In the genomic region with DNA sequence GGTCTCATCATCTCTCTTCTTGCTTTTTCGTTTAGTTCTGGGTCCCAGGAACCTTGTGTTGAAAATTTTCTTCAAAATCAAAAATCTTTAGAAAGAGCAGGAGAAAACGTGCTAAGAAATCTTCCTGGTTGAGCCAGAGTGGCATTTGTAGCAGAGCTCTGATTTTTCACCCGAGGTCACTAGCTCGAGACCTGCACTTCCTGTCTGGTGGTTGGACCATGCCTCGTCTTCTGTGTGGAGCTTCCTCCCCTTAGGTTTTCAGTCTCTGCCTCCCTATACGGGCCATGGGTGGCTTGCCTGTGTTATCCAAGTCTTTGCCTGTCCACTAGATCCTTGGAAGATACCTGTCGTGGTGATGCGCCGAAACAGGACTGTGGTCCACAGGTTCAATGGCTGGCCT, we compare ENCODE assay signal across 10 mouse cellular contexts. TPM values are rescaled to one million over a fixed set of nuclear protein-coding genes. Genes with fewer than 3 reads are reported as not detected.
DNase-seq lines count a peak whose midpoint lies in the region; ATAC-seq and TF ChIP-seq lines count a peak whose summit lies in the region.
"Had no signal": no experiment of that assay in that cellular context is flagged by ENCODE, and none has a peak within 500 bp of the region (broad histone marks: within the 10 kb centered on the region; RNA-seq: fewer than 3 reads in every experiment).

No protein-coding gene starts in this region.

- peaks cover 55% of the 10 kb centered on the region for H3K4me1 ChIP-seq in heart, embryonic 12.5 days (replicated peaks)
- peaks cover 28 to 68% of the 10 kb centered on the region in 2 experiments for H3K4me1 ChIP-seq in CH12.LX (ENCODE audit: control insufficient read depth in 1 of 2, insufficient read depth in 2 of 2)
- peaks cover 27% of the 10 kb centered on the region for H3K4me1 ChIP-seq in hindbrain, embryonic 12.5 days
- peaks cover 77% of the 10 kb centered on the region for H3K4me1 ChIP-seq in megakaryocyte, embryonic 14.5 days

- no peak for TF ChIP-seq CTCF in CH12.LX (conservative IDR thresholded peaks at IDR 0.05 in 1 of 2, IDR thresholded peaks at IDR 0.05 in 1 of 2; ENCODE audit: low read depth in 2 of 2, low read length in 2 of 2)

- H3K27me3 ChIP-seq in heart, embryonic 12.5 days (replicated peaks): no peaks in the 10 kb centered on the region
- no peaks in the 10 kb centered on the region for H3K27me3 ChIP-seq in CH12.LX (replicated peaks)
- H3K27me3 ChIP-seq in hindbrain, embryonic 12.5 days: no peaks in the 10 kb centered on the region
- H3K27me3 ChIP-seq in megakaryocyte, embryonic 14.5 days (replicated peaks): peaks cover 9% of the 10 kb centered on the region

- TF ChIP-seq POLR2A in CH12.LX (IDR thresholded peaks at IDR 0.05; ENCODE audit: low read depth, low read length): no peak

- H3K79me2 ChIP-seq in CH12.LX (replicated peaks; ENCODE audit: control insufficient read depth, extremely low read depth, insufficient read depth, poor library complexity, severe bottlenecking): peaks cover 4% of the 10 kb centered on the region; the same call in 1 of the 2 replicates

- H3K4me3 ChIP-seq in heart, embryonic 12.5 days: peak overlapping the region; percentile 82; the same call in 1 of the 2 replicates
- H3K4me3 ChIP-seq in CH12.LX (replicated peaks in 1 of 3; ENCODE audit: low read depth in 2 of 3, low read length in 2 of 3, poor library complexity in 1 of 3): peak overlapping the region in 2 of 3 experiments; percentile 91 to 95
- no peak overlapping the region for H3K4me3 ChIP-seq in hindbrain, embryonic 12.5 days
- H3K4me3 ChIP-seq in megakaryocyte, embryonic 14.5 days (replicated peaks): peak overlapping the region; percentile 43

- no peak for DNase-seq in heart, adult 8-10 months (ENCODE audit: low spot score)
- peak; percentile 37 for DNase-seq in CH12.LX (ENCODE audit: extremely low read depth)
- DNase-seq in left cerebral cortex, adult 11 months (ENCODE audit: low spot score): no peak
- no peak for DNase-seq in testis, postnatal 14 days (ENCODE audit: low spot score)
- DNase-seq: thymus, adult 2 months had no signal

- H3K27ac ChIP-seq in heart, embryonic 12.5 days (ENCODE audit: poor library complexity, severe bottlenecking): no peak overlapping the region
- H3K27ac ChIP-seq in CH12.LX (ENCODE audit: insufficient read depth, low read depth): no peak overlapping the region
- no peak overlapping the region for H3K27ac ChIP-seq in hindbrain, embryonic 12.5 days

- H3K9ac ChIP-seq in heart, embryonic 12.5 days: peak overlapping the region; percentile 94; the same call in 1 of the 2 replicates
- H3K9ac ChIP-seq in CH12.LX (ENCODE audit: insufficient read depth, low read depth): peak overlapping the region; percentile 2; the same call in 1 of the 2 replicates
- no peak overlapping the region for H3K9ac ChIP-seq in hindbrain, embryonic 12.5 days

- in situ Hi-C loops in CH12.LX (cut with MboI; ENCODE audit: low pct_ligation_motif_present, low pct_unique_long_range_greater_than_20kb, low sequenced_read_pairs): no loop called here

- TF ChIP-seq EP300 in CH12.LX (IDR thresholded peaks at IDR 0.05; ENCODE audit: low read length): peak; percentile 18; the same call in 1 of the 2 replicates

- WGBS in heart, embryonic 12.5 days: 70% methylated on average over 9 of the region's 9 CpGs
- 73% methylated on average over 9 of the region's 9 CpGs for WGBS in hindbrain, embryonic 12.5 days

- ATAC-seq in heart, embryonic 12.5 days (ENCODE audit: insufficient number of reproducible peaks, low FRiP score): no peak
- ATAC-seq in hindbrain, embryonic 12.5 days (ENCODE audit: low FRiP score): no peak
- no peak for ATAC-seq in megakaryocyte-erythroid progenitor cell, adult 5-6 weeks (replicated peaks; ENCODE audit: low FRiP score, low TSS enrichment, poor library complexity, severe bottlenecking)

- H3K4me2 ChIP-seq in heart, embryonic 12.5 days: peak overlapping the region; percentile 90
- H3K4me2 ChIP-seq in CH12.LX (ENCODE audit: insufficient read depth, low read depth, poor library complexity, severe bottlenecking): peak overlapping the region; percentile 72; the same call in 1 of the 2 replicates
- H3K4me2 ChIP-seq in hindbrain, embryonic 12.5 days (replicated peaks): peak overlapping the region; percentile 84

- no peaks in the 10 kb centered on the region for H3K9me3 ChIP-seq in heart, embryonic 12.5 days (replicated peaks)
- H3K9me3 ChIP-seq in CH12.LX (replicated peaks; ENCODE audit: low read length): no peaks in the 10 kb centered on the region
- no peaks in the 10 kb centered on the region for H3K9me3 ChIP-seq in hindbrain, embryonic 12.5 days (replicated peaks)
- H3K9me3 ChIP-seq in megakaryocyte, embryonic 14.5 days: no peaks in the 10 kb centered on the region
- H3K9me3 ChIP-seq: G1E had no signal

- no peak for TF ChIP-seq RAD21 in CH12.LX (IDR thresholded peaks at IDR 0.05; ENCODE audit: low read depth, low read length)

- dilution Hi-C loops in CH12.LX (cut with MboI; ENCODE audit: extremely low pct_ligation_motif_present, extremely low pct_unique_long_range_greater_than_20kb, low sequenced_read_pairs): no loop called here

- H3K36me3 ChIP-seq in heart, embryonic 12.5 days: peaks cover 4% of the 10 kb centered on the region
- peaks cover 0 to 19% of the 10 kb centered on the region in 2 experiments for H3K36me3 ChIP-seq in CH12.LX (replicated peaks in 1 of 2; ENCODE audit: control insufficient read depth in 1 of 2, insufficient read depth in 1 of 2, low read length in 1 of 2)
- no peaks in the 10 kb centered on the region for H3K36me3 ChIP-seq in hindbrain, embryonic 12.5 days
- peaks cover 14% of the 10 kb centered on the region for H3K36me3 ChIP-seq in megakaryocyte, embryonic 14.5 days (replicated peaks; ENCODE audit: low read length)

TF ChIP-seq in CH12.LX, 34 proteins besides CTCF, POLR2A, EP300 and RAD21 (continues in another document):
- TF ChIP-seq RCOR1 (conservative IDR thresholded peaks at IDR 0.05; ENCODE audit: low read depth, low read length) (no peak), MEF2A (IDR thresholded peaks at IDR 0.05; ENCODE audit: borderline replicate concordance, low read depth, low read length) (0 out of 2 replicates have a peak, but pooled peaks have one; percentile 15), HCFC1 (IDR thresholded peaks at IDR 0.05; ENCODE audit: low read depth, low read length) (no peak), NELFE (IDR thresholded peaks at IDR 0.05; ENCODE audit: low read depth, low read length) (no peak), ZNF384 (IDR thresholded peaks at IDR 0.05; ENCODE audit: low read depth, low read length) (no peak), IRF4 (IDR thresholded peaks at IDR 0.05; ENCODE audit: low read depth, low read length) (no peak), MAZ (IDR thresholded peaks at IDR 0.05; ENCODE audit: low read depth, low read length) (no peak), KAT2A (IDR thresholded peaks at IDR 0.05; ENCODE audit: insufficient replicate concordance, low read length) (no peak), ZC3H11A (IDR thresholded peaks at IDR 0.05; ENCODE audit: low read depth, low read length) (no peak)

RNA-seq across cellular contexts. Expression of a gene that starts 2.1 kb away (rescaled TPM):
- polyA plus RNA-seq in heart, embryonic 12.5 days (2016; fragmentation: Nextera tagmentation; extraction: Ambion mirVana): 7.8 and 8.4 TPM in 2 replicates
- total RNA-seq in heart, adult 8-10 months (2022): 10 to 100 TPM; 26.3 to 31.5 (median 29.1) TPM
- 2.5 and 2.7 TPM in 2 replicates for total RNA-seq in CH12.LX (2012; rRNA removed)
- 1.8 and 1.9 TPM in 2 replicates for total RNA-seq in CH12.LX (2014; rRNA removed)
- 4.6 and 5.4 TPM in 2 replicates for polyA plus RNA-seq in CH12.LX (2012; ENCODE audit: insufficient read length, low read depth)
- polyA plus RNA-seq in hindbrain, embryonic 12.5 days (2016; fragmentation: Nextera tagmentation; extraction: Ambion mirVana): 6.1 and 6.9 TPM in 2 replicates
- 7.7 and 9.2 TPM in 2 replicates for polyA plus RNA-seq in megakaryocyte, embryonic 14.5 days (2012; ENCODE audit: insufficient read depth, low replicate concordance)
- 10.4 and 18.1 TPM in 2 replicates for total RNA-seq in megakaryocyte-erythroid progenitor cell, adult 5-6 weeks (2014; fragmentation: Nextera tagmentation)
- 4.3 and 11.3 TPM in 2 replicates for total RNA-seq in megakaryocyte-erythroid progenitor cell, adult 5-6 weeks (2017)

RNA-seq across cellular contexts. Expression of a gene that starts 20.4 kb away (rescaled TPM):
- polyA plus RNA-seq in heart, embryonic 12.5 days (2016; fragmentation: Nextera tagmentation; extraction: Ambion mirVana): 26.6 and 27.7 TPM in 2 replicates
- total RNA-seq in heart, adult 8-10 months (2022): 1 to 10 TPM; 2.3 to 2.9 (median 2.4) TPM
- total RNA-seq in CH12.LX (2012; rRNA removed): 27.8 and 38.3 TPM in 2 replicates
- 29.7 and 32.4 TPM in 2 replicates for total RNA-seq in CH12.LX (2014; rRNA removed)
- 23.7 and 28.8 TPM in 2 replicates for polyA plus RNA-seq in CH12.LX (2012; ENCODE audit: insufficient read length, low read depth)
- 24.7 and 25.3 TPM in 2 replicates for polyA plus RNA-seq in hindbrain, embryonic 12.5 days (2016; fragmentation: Nextera tagmentation; extraction: Ambion mirVana)
- 188 and 291 TPM in 2 replicates for polyA plus RNA-seq in megakaryocyte, embryonic 14.5 days (2012; ENCODE audit: insufficient read depth, low replicate concordance)
- total RNA-seq in megakaryocyte-erythroid progenitor cell, adult 5-6 weeks (2014; fragmentation: Nextera tagmentation): 13.3 and 18.9 TPM in 2 replicates
- total RNA-seq in megakaryocyte-erythroid progenitor cell, adult 5-6 weeks (2017): 21.5 and 26.2 TPM in 2 replicates

RNA-seq across cellular contexts. Expression of a gene that starts 34.1 kb away (rescaled TPM):
- polyA plus RNA-seq in heart, embryonic 12.5 days (2016; fragmentation: Nextera tagmentation; extraction: Ambion mirVana): 1.4 and 1.7 TPM in 2 replicates
- total RNA-seq in heart, adult 8-10 months (2022): 1 to 10 TPM; 2.0 to 3.5 (median 2.5) TPM
- total RNA-seq in CH12.LX (2012; rRNA removed) (0.89 and 1.1 TPM in 2 replicates), CH12.LX (2014; rRNA removed) (1.4 and 1.6 TPM in 2 replicates)
- polyA plus RNA-seq in CH12.LX (2012; ENCODE audit: insufficient read length, low read depth): 4.7 TPM in 2 replicates
- 2.0 and 2.2 TPM in 2 replicates for polyA plus RNA-seq in hindbrain, embryonic 12.5 days (2016; fragmentation: Nextera tagmentation; extraction: Ambion mirVana)
- polyA plus RNA-seq in megakaryocyte, embryonic 14.5 days (2012; ENCODE audit: insufficient read depth, low replicate concordance): 0.50 and 2.6 TPM in 2 replicates
- not detected in 2 replicates for total RNA-seq in megakaryocyte-erythroid progenitor cell, adult 5-6 weeks (2014; fragmentation: Nextera tagmentation)
- not detected in 2 replicates for total RNA-seq in megakaryocyte-erythroid progenitor cell, adult 5-6 weeks (2017)
- polyA plus RNA-seq: G1E had no signal

RNA-seq across cellular contexts. Expression of a gene that starts 52.5 kb away (rescaled TPM):
- 63.0 and 63.4 TPM in 2 replicates for polyA plus RNA-seq in heart, embryonic 12.5 days (2016; fragmentation: Nextera tagmentation; extraction: Ambion mirVana)
- 10 to 100 TPM; 17.1 to 22.1 (median 20.1) TPM for total RNA-seq in heart, adult 8-10 months (2022)
- total RNA-seq in CH12.LX (2012; rRNA removed): 12.7 and 12.9 TPM in 2 replicates
- total RNA-seq in CH12.LX (2014; rRNA removed): 29.5 and 30.6 TPM in 2 replicates
- 26.9 and 29.2 TPM in 2 replicates for polyA plus RNA-seq in CH12.LX (2012; ENCODE audit: insufficient read length, low read depth)
- 85.2 and 87.1 TPM in 2 replicates for polyA plus RNA-seq in hindbrain, embryonic 12.5 days (2016; fragmentation: Nextera tagmentation; extraction: Ambion mirVana)
- polyA plus RNA-seq in megakaryocyte, embryonic 14.5 days (2012; ENCODE audit: insufficient read depth, low replicate concordance): 8.9 and 9.7 TPM in 2 replicates
- 12.1 and 16.3 TPM in 2 replicates for total RNA-seq in megakaryocyte-erythroid progenitor cell, adult 5-6 weeks (2014; fragmentation: Nextera tagmentation)
- total RNA-seq in megakaryocyte-erythroid progenitor cell, adult 5-6 weeks (2017): 6.8 and 9.7 TPM in 2 replicates
